Mouse (Mus musculus) bone marrow, adult 2 months (tissue): ENCODE measurements around the gene Plpp3.

ENCODE experiments used
- CTCF ChIP-seq: fragments of 200-500 bp; IDR thresholded peaks from 2 replicates; pipeline ENCODE4 v1.5.1; 2011; ENCODE audit warnings: low read length, control low read depth; ENCODE audit not compliant: control insufficient read depth, insufficient read depth
- POLR2A ChIP-seq: fragments of 200-500 bp; IDR thresholded peaks from 2 replicates; pipeline ENCODE4 v1.6.1; 2011; ENCODE audit warnings: low read depth, mild to moderate bottlenecking, control low read depth, low read length, borderline replicate concordance; ENCODE audit not compliant: control insufficient read depth

GRCm38 (mm10) chr4:105276062-105276795 is 119.1 kb downstream of the Plpp3 start:
- no peak for TF ChIP-seq CTCF
- no peak for TF ChIP-seq POLR2A
